Mouse (Mus musculus): ENCODE results near the gene Ston1. TPM values are rescaled to one million over a fixed set of nuclear protein-coding genes. Genes with fewer than 3 reads are reported as not detected.

Gene Ston1
- polyA plus RNA-seq, 1 experiment = 16.6 TPM

DNA sequence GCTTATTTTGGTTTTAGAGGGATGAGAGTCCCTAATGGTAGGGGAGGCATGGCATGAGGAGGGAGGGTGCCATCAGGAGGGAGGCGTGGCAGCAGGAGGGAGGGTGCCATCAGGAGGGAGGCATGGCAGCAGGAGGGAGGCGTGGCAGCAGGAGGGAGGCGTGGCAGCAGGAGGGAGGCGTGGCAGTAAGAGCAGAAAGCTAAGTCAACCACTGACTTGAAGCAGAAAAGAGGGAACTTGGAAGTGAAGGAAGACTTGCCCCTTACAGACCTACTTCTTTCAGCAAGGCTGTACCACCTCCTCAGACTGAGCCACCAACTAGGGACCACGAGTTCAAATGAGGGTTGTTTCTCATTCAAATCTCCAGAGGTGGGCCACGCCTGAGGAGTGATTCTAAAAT lies 15.7 kb downstream of the Ston1 start:
- Histone ChIP-seq H3K4me2 (ENCODE audit: low read depth) (no peak overlapping the region), H3K36me3 (ENCODE audit: control insufficient read depth, insufficient read depth) (no peaks in the 10 kb centered on the region), H3ac (ENCODE audit: control insufficient read depth, insufficient read length) (no peak overlapping the region), H3K27me3 (ENCODE audit: control insufficient read depth, insufficient read depth, insufficient read length) (no peaks in the 10 kb centered on the region), H3K79me2 (ENCODE audit: control insufficient read depth, insufficient read depth) (peaks cover 32% of the 10 kb centered on the region), H3K4me3 (no peak overlapping the region)
- TF ChIP-seq MAX (IDR thresholded peaks at IDR 0.05; ENCODE audit: low read depth) (no peak), E2F4 (IDR thresholded peaks at IDR 0.05; ENCODE audit: insufficient read depth) (no peak), MYOG (IDR thresholded peaks at IDR 0.05; ENCODE audit: control insufficient read depth in 1 of 3, insufficient read depth in 1 of 3, insufficient read length in 2 of 3, low read depth in 2 of 3) (no peak), USF1 (IDR thresholded peaks at IDR 0.05; ENCODE audit: low read depth) (no peak), CEBPB (IDR thresholded peaks at IDR 0.05; ENCODE audit: insufficient read depth, poor library complexity, severe bottlenecking) (no peak)

DNA sequence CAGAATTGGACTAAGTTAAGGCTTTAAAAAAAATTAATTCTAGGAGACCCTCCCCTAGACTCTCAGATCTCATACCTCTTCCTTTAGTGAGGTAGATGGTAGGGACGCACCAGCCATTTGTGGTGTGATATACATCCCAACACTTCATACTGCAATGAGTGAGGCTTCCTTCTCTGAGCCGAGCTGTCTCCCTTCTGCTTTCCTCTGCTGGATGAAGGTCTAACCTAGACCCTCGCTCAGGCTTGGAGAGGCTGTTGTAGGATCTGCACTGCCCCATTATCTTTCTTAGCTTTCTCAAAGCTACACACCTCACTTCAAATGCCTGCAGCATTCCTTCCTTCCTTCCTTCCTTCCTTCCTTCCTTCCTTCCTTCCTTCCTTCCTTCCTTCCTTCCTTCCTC lies 16.2 kb downstream of the Ston1 start:
- Histone ChIP-seq H3K4me3 (no peak overlapping the region), H3K27me3 (ENCODE audit: control insufficient read depth, insufficient read depth, insufficient read length) (no peaks in the 10 kb centered on the region), H3K79me2 (ENCODE audit: control insufficient read depth, insufficient read depth) (peaks cover 32% of the 10 kb centered on the region), H3K4me2 (ENCODE audit: low read depth) (no peak overlapping the region), H3ac (ENCODE audit: control insufficient read depth, insufficient read length) (no peak overlapping the region), H3K36me3 (ENCODE audit: control insufficient read depth, insufficient read depth) (no peaks in the 10 kb centered on the region)
- TF ChIP-seq CEBPB (IDR thresholded peaks at IDR 0.05; ENCODE audit: insufficient read depth, poor library complexity, severe bottlenecking) (no peak), USF1 (IDR thresholded peaks at IDR 0.05; ENCODE audit: low read depth) (no peak), POLR2AphosphoS2 (IDR thresholded peaks at IDR 0.05; ENCODE audit: insufficient read length, low read depth) (no peak), SRF (IDR thresholded peaks at IDR 0.05; ENCODE audit: control insufficient read depth, insufficient read length, low read depth) (no peak), MAX (IDR thresholded peaks at IDR 0.05; ENCODE audit: low read depth) (no peak), MYOD1 (IDR thresholded peaks at IDR 0.05; ENCODE audit: control insufficient read depth in 1 of 3, insufficient read length in 2 of 3, low read depth in 2 of 3) (no peak), E2F4 (IDR thresholded peaks at IDR 0.05; ENCODE audit: insufficient read depth) (no peak), REST (IDR thresholded peaks at IDR 0.05; ENCODE audit: insufficient read depth, insufficient read length) (no peak), MYOG (IDR thresholded peaks at IDR 0.05; ENCODE audit: control insufficient read depth in 1 of 3, insufficient read depth in 1 of 3, insufficient read length in 2 of 3, low read depth in 2 of 3) (no peak), TCF12 (IDR thresholded peaks at IDR 0.05; ENCODE audit: insufficient read depth, poor library complexity, severe bottlenecking) (no peak), POLR2A (IDR thresholded peaks at IDR 0.05; ENCODE audit: insufficient read length, low read depth) (no peak), TCF3 (IDR thresholded peaks at IDR 0.05; ENCODE audit: insufficient read length, low read depth) (no peak)

DNA sequence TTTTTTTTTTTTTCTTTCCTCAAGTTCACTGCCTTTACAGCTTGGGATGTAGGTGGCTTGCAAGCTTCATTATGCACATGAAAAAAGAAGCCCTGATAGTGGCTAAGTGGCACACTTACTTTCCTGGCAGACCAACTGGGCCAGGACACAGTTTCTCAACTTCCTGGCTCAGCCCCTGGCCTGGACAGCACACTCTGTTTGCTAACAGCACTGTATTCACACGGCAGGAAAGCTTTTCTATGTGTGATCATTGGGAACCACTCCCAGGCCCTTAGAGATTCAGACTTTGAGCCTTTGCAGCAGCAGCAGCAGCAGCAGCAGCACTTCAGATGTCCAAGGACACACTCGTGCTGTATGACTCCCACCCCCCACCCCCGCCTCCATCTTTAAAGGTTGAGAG lies 16.8 kb downstream of the Ston1 start:
- TF ChIP-seq MYOG (IDR thresholded peaks at IDR 0.05; ENCODE audit: control insufficient read depth in 1 of 3, insufficient read depth in 1 of 3, insufficient read length in 2 of 3, low read depth in 2 of 3) = no peak
- peaks cover 32% of the 10 kb centered on the region for H3K79me2 ChIP-seq (ENCODE audit: control insufficient read depth, insufficient read depth)
- no peaks in the 10 kb centered on the region for H3K27me3 ChIP-seq (ENCODE audit: control insufficient read depth, insufficient read depth, insufficient read length)
- H3K4me2 ChIP-seq (ENCODE audit: low read depth) = no peak overlapping the region
- H3ac ChIP-seq (ENCODE audit: control insufficient read depth, insufficient read length) = no peak overlapping the region
- no peak overlapping the region for H3K4me3 ChIP-seq
- no peaks in the 10 kb centered on the region for H3K36me3 ChIP-seq (ENCODE audit: control insufficient read depth, insufficient read depth)

DNA sequence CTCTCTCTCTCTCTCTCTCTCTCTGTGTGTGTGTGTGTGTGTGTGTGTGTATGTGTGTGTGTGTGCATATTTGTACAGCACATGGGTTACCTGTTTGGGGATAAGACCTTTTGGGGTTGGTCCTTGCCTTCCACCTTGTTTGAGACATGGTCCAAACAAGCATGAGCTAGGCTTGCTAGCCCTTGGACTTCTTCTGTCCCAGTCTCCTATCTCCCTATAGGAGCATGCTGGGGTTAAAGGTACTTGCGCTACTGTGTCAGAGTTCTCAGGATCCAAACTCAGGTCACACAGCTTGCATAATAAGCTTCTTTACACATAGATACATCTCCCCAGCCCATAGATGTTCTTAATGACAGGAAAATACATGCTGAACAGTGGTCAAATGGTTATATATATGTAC lies 17.2 kb downstream of the Ston1 start:
- Histone ChIP-seq H3K36me3 (ENCODE audit: control insufficient read depth, insufficient read depth) (no peaks in the 10 kb centered on the region), H3ac (ENCODE audit: control insufficient read depth, insufficient read length) (no peak overlapping the region), H3K27me3 (ENCODE audit: control insufficient read depth, insufficient read depth, insufficient read length) (no peaks in the 10 kb centered on the region), H3K79me2 (ENCODE audit: control insufficient read depth, insufficient read depth) (peaks cover 28% of the 10 kb centered on the region), H3K4me3 (no peak overlapping the region), H3K4me2 (ENCODE audit: low read depth) (no peak overlapping the region)
- no peak for TF ChIP-seq MYOG (IDR thresholded peaks at IDR 0.05; ENCODE audit: control insufficient read depth in 1 of 3, insufficient read depth in 1 of 3, insufficient read length in 2 of 3, low read depth in 2 of 3)
- no peak for TF ChIP-seq USF1 (IDR thresholded peaks at IDR 0.05; ENCODE audit: low read depth)
- TF ChIP-seq TCF12 (IDR thresholded peaks at IDR 0.05; ENCODE audit: insufficient read depth, poor library complexity, severe bottlenecking) = no peak
- no peak for TF ChIP-seq POLR2A (IDR thresholded peaks at IDR 0.05; ENCODE audit: insufficient read length, low read depth)
- no peak for TF ChIP-seq TCF3 (IDR thresholded peaks at IDR 0.05; ENCODE audit: insufficient read length, low read depth)
- TF ChIP-seq MAX (IDR thresholded peaks at IDR 0.05; ENCODE audit: low read depth) = no peak
- no peak for TF ChIP-seq POLR2AphosphoS2 (IDR thresholded peaks at IDR 0.05; ENCODE audit: insufficient read length, low read depth)
- no peak for TF ChIP-seq E2F4 (IDR thresholded peaks at IDR 0.05; ENCODE audit: insufficient read depth)
- TF ChIP-seq CEBPB (IDR thresholded peaks at IDR 0.05; ENCODE audit: insufficient read depth, poor library complexity, severe bottlenecking) = no peak
- TF ChIP-seq SRF (IDR thresholded peaks at IDR 0.05; ENCODE audit: control insufficient read depth, insufficient read length, low read depth) = no peak
- TF ChIP-seq REST (IDR thresholded peaks at IDR 0.05; ENCODE audit: insufficient read depth, insufficient read length) = no peak
- TF ChIP-seq MYOD1 (IDR thresholded peaks at IDR 0.05; ENCODE audit: control insufficient read depth in 1 of 3, insufficient read length in 2 of 3, low read depth in 2 of 3) = no peak

DNA sequence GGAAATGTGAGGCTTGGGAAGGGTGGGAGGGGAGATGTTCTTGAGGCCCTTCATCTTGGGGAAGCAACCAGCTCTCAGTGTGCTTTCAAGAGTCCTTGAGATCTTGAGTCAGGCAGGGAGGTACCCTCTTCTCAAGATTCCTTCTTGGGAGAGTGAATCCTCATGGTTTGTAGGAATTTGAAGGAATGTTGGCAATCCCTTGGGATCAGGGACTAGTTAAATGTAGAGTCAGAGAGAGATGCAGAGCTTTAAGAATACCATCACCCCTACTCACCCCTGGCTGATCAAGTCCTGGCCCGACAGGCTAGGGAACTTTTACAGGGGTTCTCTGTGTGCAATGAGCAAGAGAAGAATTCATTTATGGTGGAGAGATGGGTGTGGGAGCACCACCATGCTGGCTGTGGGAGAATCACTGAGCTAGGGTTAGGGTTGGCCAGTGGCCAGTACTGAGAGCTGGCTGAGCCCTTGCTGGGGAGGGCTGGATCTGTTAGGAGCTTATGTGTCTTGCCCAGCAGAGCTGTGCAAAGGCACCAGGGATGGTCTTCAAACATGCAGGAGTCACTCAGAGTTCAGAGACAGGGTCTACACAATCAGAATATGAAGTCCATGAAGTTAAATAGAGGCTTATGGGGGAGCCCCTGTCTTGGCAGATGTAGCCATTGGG lies 18.1 kb downstream of the Ston1 start:
- Histone ChIP-seq H3K36me3 (ENCODE audit: control insufficient read depth, insufficient read depth) (no peaks in the 10 kb centered on the region), H3ac (ENCODE audit: control insufficient read depth, insufficient read length) (no peak overlapping the region)
- no peak for TF ChIP-seq REST (IDR thresholded peaks at IDR 0.05; ENCODE audit: insufficient read depth, insufficient read length)
- no peak for TF ChIP-seq TCF3 (IDR thresholded peaks at IDR 0.05; ENCODE audit: insufficient read length, low read depth)
- TF ChIP-seq E2F4 (IDR thresholded peaks at IDR 0.05; ENCODE audit: insufficient read depth) = no peak
- no peak for TF ChIP-seq POLR2AphosphoS2 (IDR thresholded peaks at IDR 0.05; ENCODE audit: insufficient read length, low read depth)
- TF ChIP-seq SRF (IDR thresholded peaks at IDR 0.05; ENCODE audit: control insufficient read depth, insufficient read length, low read depth) = no peak
- no peak for TF ChIP-seq USF1 (IDR thresholded peaks at IDR 0.05; ENCODE audit: low read depth)
- TF ChIP-seq TCF12 (IDR thresholded peaks at IDR 0.05; ENCODE audit: insufficient read depth, poor library complexity, severe bottlenecking) = no peak

More for the DNA sequence above, 18.1 kb downstream of the Ston1 start:
- Histone ChIP-seq H3K79me2 (ENCODE audit: control insufficient read depth, insufficient read depth) (peaks cover 20% of the 10 kb centered on the region), H3K4me3 (no peak overlapping the region), H3K27me3 (ENCODE audit: control insufficient read depth, insufficient read depth, insufficient read length) (no peaks in the 10 kb centered on the region), H3K4me2 (ENCODE audit: low read depth) (no peak overlapping the region)
